Mouse (Mus musculus) heart, postnatal 0 days (tissue): ENCODE data around the gene Lama4.

Source experiments
- CTCF ChIP-seq: IDR thresholded peaks from 2 replicates; pipeline ENCODE4 v1.5.1; 2016; ENCODE audit warnings: antibody characterized with exemption, control low read depth, low read depth
- EP300 ChIP-seq: IDR thresholded peaks from 2 replicates; pipeline ENCODE4 v1.6.1; 2016; ENCODE audit warnings: antibody characterized with exemption, low read depth

DNA sequence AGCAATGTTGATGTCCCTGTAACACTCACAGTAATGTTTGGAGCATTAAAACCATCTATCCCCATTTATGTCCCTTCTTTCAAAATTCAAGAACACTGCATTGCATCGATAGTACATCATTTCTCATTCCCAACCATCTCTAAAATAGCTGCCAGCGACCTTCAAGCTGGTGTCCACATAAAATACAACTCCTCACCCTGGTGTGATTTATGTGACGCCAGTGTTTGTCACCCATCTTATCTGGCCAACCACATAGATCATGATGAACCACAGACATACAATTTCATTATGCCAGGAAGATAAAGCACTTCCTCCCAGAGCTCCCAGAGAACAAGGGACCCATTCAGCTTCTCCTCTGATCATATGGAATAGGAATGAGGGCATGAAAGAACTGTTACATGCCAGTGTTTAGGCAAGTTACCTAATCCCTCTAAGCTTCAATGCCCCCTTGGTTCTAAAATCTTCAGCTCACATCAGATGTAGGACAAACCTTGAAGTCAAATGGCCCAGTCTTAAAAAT is 79.2 kb downstream of the Lama4 start:
- no peak for TF ChIP-seq CTCF
- no peak for TF ChIP-seq EP300
